Mouse (Mus musculus) heart, postnatal 0 days (tissue): Measurements from ENCODE around the gene Gm4792. TPM values are rescaled to one million over a fixed set of nuclear protein-coding genes. Genes with fewer than 3 reads are reported as not detected.

Experiments
- ATAC-seq: fragments of 200-750 bp; cut with Nextera tagmentation; 2 replicates; pipeline ENCODE4 v1.8.0; 2017; ENCODE audit warnings: low read depth, moderate number of reproducible peaks, moderate library complexity; ENCODE audit not compliant: insufficient read depth
- DNase-seq: peaks from one replicate; pipeline ENCODE4 v3.0.0-alpha.2; 2016; ENCODE audit warnings: low spot score
- H3K27ac ChIP-seq: fragments of 300-500 bp; sonication (generic); 2 replicates; pipeline ENCODE4 v1.5.1; 2014; ENCODE audit warnings: low read depth, mild to moderate bottlenecking
- H3K27me3 ChIP-seq: fragments of 300-500 bp; sonication (generic); 2 replicates; pipeline ENCODE4 v1.6.1; 2014; ENCODE audit warnings: low read length, mixed read lengths; ENCODE audit not compliant: control insufficient read depth, insufficient read depth
- H3K36me3 ChIP-seq: fragments of 300-500 bp; sonication (generic); replicated peaks from 2 replicates; pipeline ENCODE4 v1.6.1; 2014; ENCODE audit warnings: low read length, mixed read lengths; ENCODE audit not compliant: control insufficient read depth, insufficient read depth
- H3K4me1 ChIP-seq: fragments of 300-500 bp; sonication (generic); 2 replicates; pipeline ENCODE4 v1.6.1; 2014; ENCODE audit warnings: antibody characterized with exemption; ENCODE audit not compliant: control insufficient read depth, insufficient read depth
- H3K4me2 ChIP-seq: fragments of 300-500 bp; sonication (generic); 2 replicates; pipeline ENCODE4 v1.6.1; 2014; ENCODE audit warnings: low read depth, mild to moderate bottlenecking, low read length, moderate library complexity
- H3K4me3 ChIP-seq: fragments of 300-500 bp; sonication (generic); 2 replicates; pipeline ENCODE4 v1.5.1; 2014; ENCODE audit warnings: low read depth, low read length
- H3K9ac ChIP-seq: fragments of 300-500 bp; sonication (generic); replicated peaks from 2 replicates; pipeline ENCODE4 v1.6.1; 2014; ENCODE audit warnings: low read depth, low read length, mixed read lengths
- H3K9me3 ChIP-seq: fragments of 300-500 bp; sonication (generic); replicated peaks from 2 replicates; pipeline ENCODE4 v1.6.1; 2016; ENCODE audit warnings: low read length; ENCODE audit not compliant: control insufficient read depth
- CTCF ChIP-seq: IDR thresholded peaks from 2 replicates; pipeline ENCODE4 v1.5.1; 2016; ENCODE audit warnings: antibody characterized with exemption, control low read depth, low read depth
- EP300 ChIP-seq: IDR thresholded peaks from 2 replicates; pipeline ENCODE4 v1.6.1; 2016; ENCODE audit warnings: antibody characterized with exemption, low read depth
- WGBS: fragments of 180-500 bp; shearing (Covaris S2); extraction: QIAGEN DNeasy Blood & Tissue Kit; methylation state at CpG from one replicate; pipeline ENCODE4 v1.1.7; 2014; 5-methylcytosine and 5-hydroxymethylcytosine counted together
- polyA plus RNA-seq: library from polyadenylated mRNA; unstranded; fragments of >200 nt; fragmentation: Nextera tagmentation; extraction: Ambion mirVana; gene quantifications from 2 replicates; pipeline ENCODE4 v1.2.1, GENCODE M21; 2015
- total RNA-seq: library from RNA; depleted of rRNA; stranded (reverse); fragments of >200 nt; gene quantifications from 2 replicates; pipeline ENCODE4 v1.2.3, GENCODE M21; 2014; ENCODE audit warnings: low replicate concordance; rRNA removed

Gm4792 gene
- not detected in 2 replicates for total RNA-seq
- not detected in 2 replicates for polyA plus RNA-seq

DNA sequence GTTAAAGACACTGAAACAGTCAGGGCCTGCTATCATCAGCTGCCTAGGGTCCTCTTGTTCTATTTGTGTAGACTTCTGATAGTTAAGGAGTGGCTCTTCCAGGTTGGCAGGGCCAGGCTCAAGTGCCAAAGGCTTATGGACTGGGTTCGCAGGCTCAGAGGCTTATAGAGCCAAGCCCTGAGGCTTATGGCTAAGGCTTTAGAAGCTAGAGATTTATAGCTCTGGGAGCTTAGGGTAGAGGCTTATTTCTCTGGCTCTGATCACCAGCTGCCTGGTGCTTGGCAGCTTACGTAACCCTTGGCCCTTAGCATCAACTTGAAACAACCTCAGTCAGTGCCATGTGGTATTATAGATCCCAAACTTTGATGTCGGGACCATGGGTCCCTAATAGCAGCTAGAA lies at the start of gene Gm4792:
Gene Gm4792, minus strand, starts transcription at position 233 of the 400 bp plus-strand sequence.
- Histone ChIP-seq H3K36me3 (no peaks in the 10 kb centered on the region), H3K4me1 (no peaks in the 10 kb centered on the region), H3K4me2 (no peak within 1 kb of the TSS), H3K27me3 (no peaks in the 10 kb centered on the region), H3K4me3 (no peak within 1 kb of the TSS), H3K27ac (no peak within 1 kb of the TSS), H3K9me3 (no peaks in the 10 kb centered on the region), H3K9ac (no peak within 1 kb of the TSS)
- no peak for DNase-seq
- no peak for TF ChIP-seq CTCF
- TF ChIP-seq EP300, result no peak
- no peak for ATAC-seq
- WGBS, result 83% methylated on average over 3 of the region's 3 CpGs

DNA sequence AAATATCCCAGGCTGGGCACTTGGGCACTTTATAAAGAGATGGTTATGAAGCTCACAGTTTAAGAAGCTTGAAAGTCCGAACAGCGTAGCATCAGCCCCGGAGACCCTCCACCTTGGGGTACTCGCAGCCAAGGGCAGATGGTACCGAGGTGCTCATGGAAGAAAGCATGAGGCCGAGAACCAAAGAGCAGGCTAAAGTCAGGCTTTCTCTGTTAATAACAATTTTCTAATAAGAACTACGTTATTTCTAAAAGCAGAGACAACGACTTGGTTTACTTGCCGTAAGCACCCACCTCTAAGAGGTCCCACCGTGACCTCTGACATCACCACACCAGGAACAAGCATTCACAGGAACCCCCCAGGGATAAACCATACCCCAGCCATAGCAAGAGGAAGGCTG lies 49.5 kb upstream of the Gm4792 start:
- Histone ChIP-seq H3K36me3 (no peaks in the 10 kb centered on the region), H3K4me3 (no peak overlapping the region), H3K9ac (no peak overlapping the region), H3K4me2 (no peak overlapping the region), H3K4me1 (no peaks in the 10 kb centered on the region), H3K27ac (no peak overlapping the region), H3K27me3 (no peaks in the 10 kb centered on the region), H3K9me3 (no peaks in the 10 kb centered on the region)
- DNase-seq, result no peak
- TF ChIP-seq EP300 (no peak), CTCF (no peak)
- 92% methylated on average over 10 of the region's 10 CpGs for WGBS
- ATAC-seq, result no peak

DNA sequence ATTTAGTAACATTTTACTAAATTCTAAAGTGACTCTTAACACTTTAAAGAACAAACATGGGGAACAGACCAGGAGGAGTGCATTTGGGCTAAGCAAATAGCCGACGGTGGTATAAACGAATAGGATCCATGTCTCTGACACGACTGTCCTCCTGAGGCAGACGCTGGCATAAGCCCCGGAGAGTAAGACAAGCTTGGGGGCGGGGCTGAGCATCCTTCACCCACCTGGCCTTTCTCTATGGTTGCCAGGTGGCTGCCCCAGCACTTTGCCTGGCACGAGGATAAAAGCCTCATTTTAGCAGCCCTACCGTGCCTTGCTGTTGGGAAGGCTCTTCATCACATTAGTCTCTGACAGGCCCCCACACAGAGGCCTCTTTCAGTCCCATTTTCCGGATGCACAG lies 48.8 kb upstream of the Gm4792 start:
- Histone ChIP-seq H3K36me3 (no peaks in the 10 kb centered on the region), H3K27ac (no peak overlapping the region), H3K4me1 (no peaks in the 10 kb centered on the region), H3K4me2 (no peak overlapping the region), H3K4me3 (no peak overlapping the region), H3K9me3 (no peaks in the 10 kb centered on the region), H3K9ac (no peak overlapping the region), H3K27me3 (no peaks in the 10 kb centered on the region)
- ATAC-seq (no peak), DNase-seq (no peak)
- no peak for TF ChIP-seq EP300
- TF ChIP-seq CTCF, result no peak
- 68% methylated on average over 10 of the region's 10 CpGs for WGBS

DNA sequence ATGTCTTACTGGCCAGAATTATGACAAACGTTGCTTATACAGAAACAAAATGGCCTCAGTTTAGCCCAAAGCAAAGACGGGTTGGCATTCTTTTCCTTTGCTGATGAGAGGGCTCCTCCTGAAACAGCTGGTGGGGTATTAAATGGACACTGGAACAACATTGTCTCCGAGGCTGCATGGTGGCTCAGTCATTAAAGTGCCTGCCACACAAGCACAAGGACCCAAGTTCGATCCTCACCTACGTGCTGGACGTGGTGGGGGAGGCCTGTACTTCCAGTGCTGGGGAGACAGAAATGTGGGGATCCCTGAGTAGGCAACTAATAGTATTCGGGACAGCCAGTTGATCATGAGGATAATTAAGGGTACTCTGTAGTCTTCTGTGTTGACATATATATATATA lies 48.1 kb upstream of the Gm4792 start:
- H3K27me3 ChIP-seq, result no peaks in the 10 kb centered on the region
- 86% methylated on average over 7 of the region's 7 CpGs for WGBS
- H3K27ac ChIP-seq, result no peak overlapping the region
- no peaks in the 10 kb centered on the region for H3K36me3 ChIP-seq
- TF ChIP-seq CTCF, result no peak
- TF ChIP-seq EP300, result no peak
- H3K9me3 ChIP-seq, result no peaks in the 10 kb centered on the region
- H3K4me2 ChIP-seq, result no peak overlapping the region
- H3K4me1 ChIP-seq, result no peaks in the 10 kb centered on the region
- ATAC-seq (no peak), DNase-seq (no peak)
- no peak overlapping the region for H3K9ac ChIP-seq
- H3K4me3 ChIP-seq, result no peak overlapping the region

DNA sequence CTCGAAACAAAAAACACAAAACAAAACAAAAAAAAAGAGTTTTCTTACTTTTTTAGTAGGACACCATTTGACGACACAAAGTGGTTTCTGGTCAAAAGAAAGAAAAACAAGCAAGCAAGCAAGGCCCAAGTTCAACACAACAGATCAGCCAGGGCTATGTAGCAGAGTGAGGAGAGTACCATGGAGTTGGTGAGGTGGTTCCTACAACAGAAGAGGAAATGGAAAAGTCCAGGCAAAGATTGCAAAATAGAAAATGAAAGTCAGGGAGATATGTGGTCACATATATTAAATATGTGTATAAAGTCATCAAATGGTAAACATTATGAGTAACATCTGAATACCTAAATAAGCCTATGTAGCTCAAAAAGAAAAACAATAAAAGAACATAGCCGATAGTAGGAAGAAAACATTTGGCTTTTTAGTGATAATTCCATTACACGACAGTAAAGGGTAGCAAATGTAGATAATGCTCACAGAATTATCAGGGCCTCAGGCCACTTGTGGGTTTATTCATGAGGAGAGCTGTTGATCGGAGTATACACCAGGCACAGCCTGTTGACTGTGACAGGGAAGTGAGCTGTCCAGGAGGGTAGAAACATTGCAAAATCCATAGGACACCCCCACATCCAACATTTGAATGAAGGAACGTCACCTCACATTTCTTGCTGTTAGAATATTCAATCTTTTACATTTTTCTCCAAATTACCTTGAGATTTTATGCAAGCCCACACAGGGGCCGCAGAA lies 47.2 kb upstream of the Gm4792 start:
- Histone ChIP-seq H3K27me3 (0 out of 2 replicates have a peak, but pooled peaks cover 2% of the 10 kb centered on the region), H3K4me3 (no peak overlapping the region), H3K9ac (no peak overlapping the region), H3K9me3 (no peaks in the 10 kb centered on the region), H3K4me2 (no peak overlapping the region), H3K27ac (no peak overlapping the region), H3K4me1 (no peaks in the 10 kb centered on the region), H3K36me3 (no peaks in the 10 kb centered on the region)
- no peak for TF ChIP-seq EP300
- TF ChIP-seq CTCF, result no peak
- ATAC-seq, result no peak
- 82% methylated on average over 7 of the region's 7 CpGs for WGBS
- DNase-seq, result no peak
